Mouse (Mus musculus) olfactory bulb, adult 2 months (tissue): ENCODE measurements around the gene Elavl1.

Source experiments
- CTCF ChIP-seq: fragments of 200-500 bp; IDR thresholded peaks from 2 replicates; pipeline ENCODE4 v1.5.1; 2012; ENCODE audit warnings: low read depth, mild to moderate bottlenecking, low read length, moderate library complexity; ENCODE audit not compliant: insufficient read depth
- POLR2A ChIP-seq: fragments of 200-500 bp; IDR thresholded peaks from 2 replicates; pipeline ENCODE4 v1.6.1; 2012; ENCODE audit warnings: mild to moderate bottlenecking, low read depth, low read length, moderate library complexity; ENCODE audit not compliant: insufficient read depth

GRCm38 (mm10) chr8:4312104-4312503 lies 13.1 kb downstream of the Elavl1 start:
- TF ChIP-seq CTCF, result no peak
- no peak for TF ChIP-seq POLR2A
